Mouse (Mus musculus): ENCODE results near the gene Olfr273. TPM values are rescaled to one million over a fixed set of nuclear protein-coding genes. Genes with fewer than 3 reads are reported as not detected.
"Not testable (repeated sequence)": the region's sequence is repeated elsewhere in the genome, so short reads cannot be mapped to it uniquely, and the experiment has no call there.

The Olfr273 gene
- total RNA-seq (2018; cell fraction: chromatin; rRNA removed), result not detected
- total RNA-seq (2018; cell fraction: cytosol; rRNA removed), result not detected
- not detected for total RNA-seq (2018; cell fraction: nucleus; rRNA removed)
- not detected in 3 replicates for polyA plus RNA-seq (2018)

GRCm38 (mm10) chr4:52859136-52859535, at the start of gene Olfr273:
Olfr273 (minus strand) TSS chr4:52859236.
- Histone ChIP-seq H3K36me3 (ENCODE audit: inconsistent target) (no peaks in the 10 kb centered on the region), H3K27ac (no peak within 1 kb of the TSS), H3K4me3 (ENCODE audit: inconsistent target) (no peak within 1 kb of the TSS), H3K79me2 (ENCODE audit: inconsistent target) (no peaks in the 10 kb centered on the region)
- WGBS (ENCODE audit: missing documents), result 71% methylated on average over 1 of the region's 1 CpGs

GRCm38 (mm10) chr4:52864156-52864555, 5.1 kb upstream of the Olfr273 start:
- 94% methylated on average over 9 of the region's 9 CpGs for WGBS (ENCODE audit: missing documents)
- no peaks in the 10 kb centered on the region for H3K36me3 ChIP-seq (ENCODE audit: inconsistent target)
- no peak overlapping the region for H3K4me3 ChIP-seq (ENCODE audit: inconsistent target)
- no peak overlapping the region for H3K27ac ChIP-seq
- no peaks in the 10 kb centered on the region for H3K79me2 ChIP-seq (ENCODE audit: inconsistent target)

GRCm38 (mm10) chr4:52849672-52850071, 9.4 kb downstream of the Olfr273 start:
- WGBS (ENCODE audit: missing documents), result 92% methylated on average over 5 of the region's 5 CpGs
- H3K27ac ChIP-seq, result no peak overlapping the region
- no peak overlapping the region for H3K4me3 ChIP-seq (ENCODE audit: inconsistent target)
- H3K36me3 ChIP-seq (ENCODE audit: inconsistent target), result no peaks in the 10 kb centered on the region
- no peaks in the 10 kb centered on the region for H3K79me2 ChIP-seq (ENCODE audit: inconsistent target)

- H3K36me3 ChIP-seq (ENCODE audit: inconsistent target), result no peaks in the 10 kb centered on the region
- WGBS (ENCODE audit: missing documents), result 68% methylated on average over 4 of the region's 4 CpGs
- H3K4me3 ChIP-seq (ENCODE audit: inconsistent target), result no peak overlapping the region
- no peaks in the 10 kb centered on the region for H3K79me2 ChIP-seq (ENCODE audit: inconsistent target)
- H3K27ac ChIP-seq, result no peak overlapping the region
Measured at GRCm38 (mm10) chr4:52849039-52849635, 9.9 kb downstream of the Olfr273 start.

- WGBS (ENCODE audit: missing documents), result 44% methylated on average over 1 of the region's 1 CpGs
- H3K79me2 ChIP-seq (ENCODE audit: inconsistent target); H3K36me3 ChIP-seq (ENCODE audit: inconsistent target); H3K27ac ChIP-seq; H3K4me3 ChIP-seq (ENCODE audit: inconsistent target): not testable (repeated sequence)
Measured at GRCm38 (mm10) chr4:52845411-52845810, 13.6 kb downstream of the Olfr273 start.

- 92% methylated on average over 11 of the region's 11 CpGs for WGBS (ENCODE audit: missing documents)
- H3K36me3 ChIP-seq (ENCODE audit: inconsistent target), result no peaks in the 10 kb centered on the region
- no peak overlapping the region for H3K27ac ChIP-seq
- H3K79me2 ChIP-seq (ENCODE audit: inconsistent target), result no peaks in the 10 kb centered on the region
- H3K4me3 ChIP-seq (ENCODE audit: inconsistent target), result no peak overlapping the region
Measured at GRCm38 (mm10) chr4:52821375-52821774, 37.7 kb downstream of the Olfr273 start.

GRCm38 (mm10) chr4:52814304-52814703, 44.7 kb downstream of the Olfr273 start, which contains the start of gene Olfr275:
Olfr275 (plus strand) TSS chr4:52814604.
- no peak within 1 kb of the TSS for H3K27ac ChIP-seq
- H3K4me3 ChIP-seq (ENCODE audit: inconsistent target), result no peak within 1 kb of the TSS
- H3K36me3 ChIP-seq (ENCODE audit: inconsistent target), result no peaks in the 10 kb centered on the region
- 97% methylated on average over 2 of the region's 2 CpGs for WGBS (ENCODE audit: missing documents)
- no peaks in the 10 kb centered on the region for H3K79me2 ChIP-seq (ENCODE audit: inconsistent target)

- no peak overlapping the region for H3K27ac ChIP-seq
- WGBS (ENCODE audit: missing documents), result 26% methylated on average over 2 of the region's 2 CpGs
- no peak overlapping the region for H3K4me3 ChIP-seq (ENCODE audit: inconsistent target)
- no peaks in the 10 kb centered on the region for H3K79me2 ChIP-seq (ENCODE audit: inconsistent target)
- H3K36me3 ChIP-seq (ENCODE audit: inconsistent target), result no peaks in the 10 kb centered on the region
Measured at GRCm38 (mm10) chr4:52811871-52812270, 47.2 kb downstream of the Olfr273 start.

Other genes with a start within 250 kb of the Olfr273 start
- gene Olfr275, start 44.6 kb downstream of the Olfr273 start, polyA plus RNA-seq (2018), result not detected in 3 replicates
- not detected in 3 replicates for gene Olfr272, start 59.9 kb upstream of the Olfr273 start, polyA plus RNA-seq (2018)
- not detected in 3 replicates for gene Olfr270, start 105.3 kb upstream of the Olfr273 start, polyA plus RNA-seq (2018)
- gene Nipsnap3a, start 130.0 kb upstream of the Olfr273 start, polyA plus RNA-seq (2018), result not detected in 3 replicates
- 26.6 to 61.6 TPM (median 43.5 TPM) in 3 replicates for gene Nipsnap3b, start 152.6 kb upstream of the Olfr273 start, polyA plus RNA-seq (2018)